Mouse (Mus musculus): ENCODE results near the gene Pvalb.

GRCm38 (mm10) chr15:78210203-78210602, 4.0 kb upstream of the Pvalb start:
- TF ChIP-seq CTCF (IDR thresholded peaks at IDR 0.05) (no peak), EP300 (IDR thresholded peaks at IDR 0.05) (no peak)
